Mouse (Mus musculus): ENCODE measurements at regions not wholly inside any gene's neighbourhood (a gene's known extent, or its start where the extent isn't known, plus 50 kb on each side); places are given as distances from the start of the nearest gene placed in this dataset.

DNA sequence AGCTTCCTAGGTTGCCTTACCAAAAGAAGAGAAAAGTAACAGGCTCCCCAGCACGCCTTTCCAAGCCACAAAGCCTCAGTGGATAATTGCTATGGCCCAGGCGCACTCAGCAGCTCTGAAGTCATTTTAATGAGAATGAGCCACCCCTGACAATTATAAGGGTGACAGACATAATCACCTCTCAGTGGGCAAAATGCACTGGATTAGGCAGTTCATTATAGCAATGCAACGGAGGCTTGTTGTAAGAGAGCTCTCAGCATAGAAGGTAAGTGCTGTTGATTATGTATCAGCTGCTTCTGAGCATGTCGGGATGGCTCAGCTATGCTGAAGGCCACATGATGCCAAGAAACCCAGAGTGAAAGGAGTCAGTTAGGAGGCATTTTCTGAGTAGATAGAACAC, 181.4 kb downstream of the Edem1 start:
- Histone ChIP-seq H3K4me3 (ENCODE audit: low read depth, low read length) (no peak overlapping the region), H3K27me3 (ENCODE audit: insufficient read depth, low read length) (no peaks in the 10 kb centered on the region), H3K4me1 (ENCODE audit: insufficient read depth, low read length) (no peaks in the 10 kb centered on the region), H3K36me3 (ENCODE audit: insufficient read depth, low read length) (no peaks in the 10 kb centered on the region), H3K9ac (replicated peaks; ENCODE audit: low read length, poor library complexity, severe bottlenecking) (no peak overlapping the region), H3K9me3 (ENCODE audit: low read length) (no peaks in the 10 kb centered on the region), H3K27ac (ENCODE audit: low read depth, low read length) (no peak overlapping the region), H3K4me2 (ENCODE audit: low read depth, low read length, poor library complexity, severe bottlenecking) (no peak overlapping the region)
- ATAC-seq (ENCODE audit: low FRiP score) = no peak
- 32% methylated on average over 4 of the region's 4 CpGs for WGBS
- no peak for TF ChIP-seq CTCF (IDR thresholded peaks at IDR 0.05)
- peak; percentile 12 for DNase-seq (ENCODE audit: low spot score)

DNA sequence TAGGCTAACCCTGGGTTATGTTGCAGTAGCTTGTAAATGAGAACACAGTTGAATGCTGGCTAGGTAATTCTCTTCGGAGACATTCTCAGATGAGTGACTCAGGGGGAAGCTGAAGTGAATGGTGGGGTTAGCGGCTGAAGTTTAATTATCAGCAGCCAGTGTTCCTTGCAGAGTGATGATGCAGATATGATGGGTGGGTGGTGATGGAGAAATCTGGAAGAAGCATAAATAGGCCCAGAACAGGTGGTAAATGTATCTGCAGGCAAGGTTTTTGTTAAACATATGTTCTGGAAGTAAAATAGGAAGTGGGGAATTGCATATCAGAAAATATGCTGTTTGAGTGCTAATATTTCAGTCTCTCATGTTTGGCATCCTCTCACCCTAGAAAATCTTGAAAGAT, 191.3 kb downstream of the Edem1 start:
- Histone ChIP-seq H3K9me3 (ENCODE audit: low read length) (no peaks in the 10 kb centered on the region), H3K9ac (replicated peaks; ENCODE audit: low read length, poor library complexity, severe bottlenecking) (no peak overlapping the region), H3K27ac (ENCODE audit: low read depth, low read length) (no peak overlapping the region), H3K4me1 (ENCODE audit: insufficient read depth, low read length) (no peaks in the 10 kb centered on the region), H3K36me3 (ENCODE audit: insufficient read depth, low read length) (no peaks in the 10 kb centered on the region), H3K27me3 (ENCODE audit: insufficient read depth, low read length) (no peaks in the 10 kb centered on the region), H3K4me2 (ENCODE audit: low read depth, low read length, poor library complexity, severe bottlenecking) (no peak overlapping the region), H3K4me3 (ENCODE audit: low read depth, low read length) (no peak overlapping the region)
- DNase-seq (ENCODE audit: low spot score) (no peak), ATAC-seq (ENCODE audit: low FRiP score) (no peak)
- TF ChIP-seq CTCF (IDR thresholded peaks at IDR 0.05) = no peak
- WGBS = 98% methylated on average over 2 of the region's 2 CpGs
